Mouse (Mus musculus): ENCODE results near the gene Stxbp6. TPM values are rescaled to one million over a fixed set of nuclear protein-coding genes. Genes with fewer than 3 reads are reported as not detected.

Stxbp6 gene
- total and polyA plus RNA-seq, 2 experiments from 2014 or later = 19.6 to 22.6 TPM

GRCm38 (mm10) chr12:45042591-45043091 lies 31.9 kb downstream of the Stxbp6 start:
- no peaks in the 10 kb centered on the region for H3K27me3 ChIP-seq (ENCODE audit: insufficient read depth, low read length)
- TF ChIP-seq CTCF (IDR thresholded peaks at IDR 0.05; ENCODE audit: low read depth) = no peak
- H3K27ac ChIP-seq (ENCODE audit: low read depth, low read length) = no peak overlapping the region
- H3K4me1 ChIP-seq (ENCODE audit: insufficient read depth) = no peaks in the 10 kb centered on the region
- 36% methylated on average over 10 of the region's 10 CpGs for WGBS
- H3K36me3 ChIP-seq (ENCODE audit: insufficient read depth) = no peaks in the 10 kb centered on the region
- ATAC-seq = no peak
- H3K9me3 ChIP-seq (ENCODE audit: low read length) = no peaks in the 10 kb centered on the region
- no peak overlapping the region for H3K4me3 ChIP-seq (ENCODE audit: low read depth, low read length)
- DNase-seq = no peak
- H3K9ac ChIP-seq = no peak overlapping the region
- no peak overlapping the region for H3K4me2 ChIP-seq (ENCODE audit: low read depth)

- no peak for DNase-seq
- ATAC-seq = no peak
- H3K4me3 ChIP-seq (ENCODE audit: low read depth, low read length) = no peak overlapping the region
- H3K27ac ChIP-seq (ENCODE audit: low read depth, low read length) = no peak overlapping the region
- no peaks in the 10 kb centered on the region for H3K36me3 ChIP-seq (ENCODE audit: insufficient read depth)
- no peak for TF ChIP-seq CTCF (IDR thresholded peaks at IDR 0.05; ENCODE audit: low read depth)
- H3K9ac ChIP-seq = no peak overlapping the region
- H3K4me1 ChIP-seq (ENCODE audit: insufficient read depth) = no peaks in the 10 kb centered on the region
- no peaks in the 10 kb centered on the region for H3K27me3 ChIP-seq (ENCODE audit: insufficient read depth, low read length)
- H3K4me2 ChIP-seq (ENCODE audit: low read depth) = no peak overlapping the region
- no peaks in the 10 kb centered on the region for H3K9me3 ChIP-seq (ENCODE audit: low read length)
- 63% methylated on average over 1 of the region's 1 CpGs for WGBS
These were observed 37.0 kb downstream of the Stxbp6 start for GRCm38 (mm10) chr12:45037496-45037895.

GRCm38 (mm10) chr12:45037091-45037490 lies 37.4 kb downstream of the Stxbp6 start:
- Histone ChIP-seq H3K36me3 (ENCODE audit: insufficient read depth) (no peaks in the 10 kb centered on the region), H3K27ac (ENCODE audit: low read depth, low read length) (no peak overlapping the region), H3K4me2 (ENCODE audit: low read depth) (no peak overlapping the region), H3K9ac (no peak overlapping the region), H3K4me3 (ENCODE audit: low read depth, low read length) (no peak overlapping the region), H3K4me1 (ENCODE audit: insufficient read depth) (no peaks in the 10 kb centered on the region), H3K27me3 (ENCODE audit: insufficient read depth, low read length) (no peaks in the 10 kb centered on the region), H3K9me3 (ENCODE audit: low read length) (no peaks in the 10 kb centered on the region)
- TF ChIP-seq CTCF (IDR thresholded peaks at IDR 0.05; ENCODE audit: low read depth) = no peak
- 37% methylated on average over 4 of the region's 4 CpGs for WGBS
- ATAC-seq = no peak
- DNase-seq = no peak

- Histone ChIP-seq H3K27ac (ENCODE audit: low read depth, low read length) (no peak overlapping the region), H3K4me3 (ENCODE audit: low read depth, low read length) (no peak overlapping the region), H3K4me2 (ENCODE audit: low read depth) (no peak overlapping the region), H3K9ac (no peak overlapping the region), H3K9me3 (ENCODE audit: low read length) (no peaks in the 10 kb centered on the region), H3K27me3 (ENCODE audit: insufficient read depth, low read length) (no peaks in the 10 kb centered on the region), H3K4me1 (ENCODE audit: insufficient read depth) (no peaks in the 10 kb centered on the region), H3K36me3 (ENCODE audit: insufficient read depth) (no peaks in the 10 kb centered on the region)
- WGBS = 83% methylated on average over 3 of the region's 3 CpGs
- no peak for DNase-seq
- ATAC-seq = no peak
- TF ChIP-seq CTCF (IDR thresholded peaks at IDR 0.05; ENCODE audit: low read depth) = no peak
These were observed 43.8 kb downstream of the Stxbp6 start for GRCm38 (mm10) chr12:45030681-45031080.

- no peaks in the 10 kb centered on the region for H3K36me3 ChIP-seq (ENCODE audit: insufficient read depth)
- DNase-seq (no peak), ATAC-seq (no peak)
- no peak overlapping the region for H3K27ac ChIP-seq (ENCODE audit: low read depth, low read length)
- no peaks in the 10 kb centered on the region for H3K27me3 ChIP-seq (ENCODE audit: insufficient read depth, low read length)
- no peaks in the 10 kb centered on the region for H3K4me1 ChIP-seq (ENCODE audit: insufficient read depth)
- TF ChIP-seq CTCF (IDR thresholded peaks at IDR 0.05; ENCODE audit: low read depth) = no peak
- H3K4me2 ChIP-seq (ENCODE audit: low read depth) = no peak overlapping the region
- WGBS = 41% methylated on average over 1 of the region's 1 CpGs
- H3K9me3 ChIP-seq (ENCODE audit: low read length) = no peaks in the 10 kb centered on the region
- no peak overlapping the region for H3K4me3 ChIP-seq (ENCODE audit: low read depth, low read length)
- H3K9ac ChIP-seq = no peak overlapping the region
These were observed 48.2 kb downstream of the Stxbp6 start for GRCm38 (mm10) chr12:45026347-45026746.

- H3K36me3 ChIP-seq (ENCODE audit: insufficient read depth) = no peaks in the 10 kb centered on the region
- no peak overlapping the region for H3K27ac ChIP-seq (ENCODE audit: low read depth, low read length)
- 22% methylated on average over 3 of the region's 3 CpGs for WGBS
- H3K4me2 ChIP-seq (ENCODE audit: low read depth) = no peak overlapping the region
- H3K27me3 ChIP-seq (ENCODE audit: insufficient read depth, low read length) = no peaks in the 10 kb centered on the region
- H3K9ac ChIP-seq = no peak overlapping the region
- no peaks in the 10 kb centered on the region for H3K4me1 ChIP-seq (ENCODE audit: insufficient read depth)
- no peaks in the 10 kb centered on the region for H3K9me3 ChIP-seq (ENCODE audit: low read length)
- H3K4me3 ChIP-seq (ENCODE audit: low read depth, low read length) = no peak overlapping the region
- ATAC-seq = no peak
- no peak for TF ChIP-seq CTCF (IDR thresholded peaks at IDR 0.05; ENCODE audit: low read depth)
- no peak for DNase-seq
These were observed 54.5 kb downstream of the Stxbp6 start for GRCm38 (mm10) chr12:45020018-45020417.

GRCm38 (mm10) chr12:45019059-45019822 lies 55.3 kb downstream of the Stxbp6 start:
- 64% methylated on average over 12 of the region's 12 CpGs for WGBS
- no peaks in the 10 kb centered on the region for H3K9me3 ChIP-seq (ENCODE audit: low read length)
- H3K4me2 ChIP-seq (ENCODE audit: low read depth) = no peak overlapping the region
- H3K27me3 ChIP-seq (ENCODE audit: insufficient read depth, low read length) = no peaks in the 10 kb centered on the region
- no peak overlapping the region for H3K9ac ChIP-seq
- H3K27ac ChIP-seq (ENCODE audit: low read depth, low read length) = no peak overlapping the region
- no peak for DNase-seq
- H3K4me3 ChIP-seq (ENCODE audit: low read depth, low read length) = no peak overlapping the region
- H3K4me1 ChIP-seq (ENCODE audit: insufficient read depth) = no peaks in the 10 kb centered on the region
- no peak for TF ChIP-seq CTCF (IDR thresholded peaks at IDR 0.05; ENCODE audit: low read depth)
- H3K36me3 ChIP-seq (ENCODE audit: insufficient read depth) = no peaks in the 10 kb centered on the region
- ATAC-seq = no peak
